In genomic region chr17:34286999-34287398, GRCm38 (mm10) we compare ENCODE assay signal across 17 mouse cellular contexts. TPM values are rescaled to one million over a fixed set of nuclear protein-coding genes. Genes with fewer than 3 reads are reported as not detected.
"Had no signal": no experiment of that assay in that cellular context is flagged by ENCODE, and none has a peak within 500 bp of the region (broad histone marks: within the 10 kb centered on the region; RNA-seq: fewer than 3 reads in every experiment).

No protein-coding gene starts in this region.

- H3K4me1 ChIP-seq: kidney, embryonic 15.5 days; limb, embryonic 10.5 days; liver, embryonic 15.5 days; midbrain, embryonic 13.5 days; stomach, embryonic 15.5 days had no signal

- H3K4me3 ChIP-seq: kidney, embryonic 15.5 days; left cerebral cortex, adult 2 months; limb, embryonic 10.5 days; liver, embryonic 15.5 days; midbrain, embryonic 13.5 days; myocyte; neural tube, embryonic 15.5 days; stomach, embryonic 15.5 days had no signal

- H3K27ac ChIP-seq: kidney, embryonic 15.5 days; left cerebral cortex, adult 2 months; limb, embryonic 10.5 days; liver, embryonic 15.5 days; midbrain, embryonic 13.5 days; neural tube, embryonic 15.5 days; stomach, embryonic 15.5 days had no signal

- H3K36me3 ChIP-seq: kidney, embryonic 15.5 days; limb, embryonic 10.5 days; liver, embryonic 15.5 days; midbrain, embryonic 13.5 days; neural tube, embryonic 15.5 days; stomach, embryonic 15.5 days had no signal

- H3K27me3 ChIP-seq: liver, embryonic 15.5 days; midbrain, embryonic 13.5 days; stomach, embryonic 15.5 days had no signal

RNA-seq across cellular contexts. Expression of gene H2-Aa, which starts 0.6 kb away (rescaled TPM):
- polyA plus RNA-seq: limb, embryonic 10.5 days; liver, embryonic 11.5 days; myocyte; neural tube, embryonic 11.5 days had no signal

RNA-seq across cellular contexts. Expression of gene H2-Eb1, which starts 18.7 kb away (rescaled TPM):
- polyA plus RNA-seq: myocyte had no signal

RNA-seq across cellular contexts. Expression of gene H2-Ab1, which starts 29.5 kb away (rescaled TPM):
- polyA plus RNA-seq: myocyte had no signal

RNA-seq across cellular contexts. Expression of gene H2-Eb2, which starts 38.5 kb away (rescaled TPM):
- total RNA-seq: layer of hippocampus, adult 8-10 months; layer of hippocampus, postnatal 25 days; left cerebral cortex, adult 2 months; left cerebral cortex, postnatal 14 days had no signal
- polyA plus RNA-seq: intestine, embryonic 16.5 days; kidney, embryonic 15.5 days; limb, embryonic 10.5 days; limb, embryonic 14.5 days; liver, embryonic 11.5 days; liver, embryonic 15.5 days; lung, embryonic 14.5 days; midbrain, embryonic 13.5 days; myocyte; neural tube, embryonic 11.5 days; stomach, embryonic 15.5 days; testis, adult 2 months had no signal

RNA-seq across cellular contexts. Expression of gene H2-Ob, which starts 48.3 kb away (rescaled TPM):
- polyA plus RNA-seq: limb, embryonic 10.5 days; liver, embryonic 11.5 days; lung, embryonic 14.5 days; midbrain, embryonic 13.5 days; myocyte; neural tube, embryonic 11.5 days had no signal
